9 mouse cellular contexts compared by ENCODE assay signal in the genomic region with DNA sequence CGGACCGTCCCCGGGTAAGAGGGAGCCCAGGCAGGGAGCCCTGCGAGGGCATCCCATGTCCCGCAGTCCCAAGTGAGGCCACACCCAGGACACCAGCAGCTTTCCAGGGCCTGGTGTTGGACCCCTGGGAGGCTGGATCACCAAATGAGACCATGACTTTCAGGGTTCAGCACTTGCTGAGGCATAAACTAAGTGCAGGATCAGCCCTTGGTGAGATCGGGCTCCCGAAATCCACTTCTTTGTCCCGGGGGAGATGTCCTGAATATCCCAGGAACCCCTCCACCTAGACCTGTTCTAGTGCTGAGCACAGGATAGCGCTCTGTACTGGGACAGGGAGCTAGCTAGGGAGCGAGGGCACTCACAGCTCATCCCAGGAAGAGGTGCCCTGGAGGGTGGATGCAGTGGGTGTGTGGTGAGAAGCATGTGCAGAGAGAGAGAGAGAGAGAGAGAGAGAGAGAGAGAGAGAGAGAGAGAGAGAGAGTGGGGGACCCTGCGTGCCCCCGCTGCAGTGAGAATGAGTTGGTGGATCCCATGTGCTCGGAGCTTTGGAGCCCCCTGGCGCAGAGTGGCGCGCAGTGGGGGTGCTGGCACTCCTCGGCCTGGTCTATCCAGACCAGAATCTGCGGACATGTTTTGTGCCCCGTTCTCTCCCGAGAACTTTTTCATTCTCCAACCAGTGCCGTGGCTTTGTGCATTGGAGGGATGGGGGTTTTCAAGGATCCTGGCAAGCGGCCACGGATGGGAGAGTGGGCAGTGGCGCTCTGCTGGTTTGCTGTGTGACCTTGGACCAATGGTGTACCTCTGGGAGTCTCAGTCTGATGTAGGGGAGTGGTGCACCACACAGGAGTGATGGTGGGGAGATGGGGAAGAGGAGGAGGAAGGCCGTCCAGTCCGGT.
DNase-seq lines count a peak whose midpoint lies in the region; ATAC-seq and TF ChIP-seq lines count a peak whose summit lies in the region.
"Had no signal": no experiment of that assay in that cellular context is flagged by ENCODE, and none has a peak within 500 bp of the region (broad histone marks: within the 10 kb centered on the region; RNA-seq: fewer than 3 reads in every experiment).

No protein-coding gene starts in this region.

- no peak for TF ChIP-seq CTCF in testis, adult 2 months (IDR thresholded peaks at IDR 0.05; ENCODE audit: control insufficient read depth, insufficient read depth, insufficient replicate concordance, low read depth, low read length)

- no peaks in the 10 kb centered on the region for H3K27me3 ChIP-seq in testis, adult 2 months (ENCODE audit: control insufficient read depth, insufficient read depth, low read length)
- peaks cover 55% of the 10 kb centered on the region for H3K27me3 ChIP-seq in limb, embryonic 14.5 days (ENCODE audit: control insufficient read depth, insufficient read depth, low read length)

- ATAC-seq in limb, embryonic 14.5 days (ENCODE audit: low FRiP score, low read depth): no peak
- no peak for ATAC-seq in frontal cortex, adult (ENCODE audit: low TSS enrichment)
- no peak for ATAC-seq in granulocyte monocyte progenitor cell, adult 5-6 weeks (replicated peaks; ENCODE audit: poor library complexity, severe bottlenecking)

- H3K27ac ChIP-seq in testis, adult 2 months (ENCODE audit: control insufficient read depth, insufficient read depth, low read depth, low read length): no peak overlapping the region
- H3K27ac ChIP-seq in limb, embryonic 14.5 days (replicated peaks; ENCODE audit: low read depth, low read length): no peak overlapping the region

- H3K9me3 ChIP-seq in limb, embryonic 14.5 days (ENCODE audit: control insufficient read depth, low read length): no peaks in the 10 kb centered on the region

- peak overlapping the region; percentile 56 for H3K9ac ChIP-seq in limb, embryonic 14.5 days (ENCODE audit: low read depth, low read length, severe bottlenecking)

- peak; percentile 24 for DNase-seq in embryo, embryonic 10 days (ENCODE audit: low spot score)
- no peak for DNase-seq in embryo, embryonic 9.5 days (ENCODE audit: extremely low spot score)
- DNase-seq in testis, postnatal 14 days (ENCODE audit: low spot score): no peak
- no peak for DNase-seq in limb, embryonic 14.5 days (ENCODE audit: low spot score)
- no peak for DNase-seq in MN1 (ENCODE audit: low spot score)

- no peak for TF ChIP-seq POLR2A in testis, adult 2 months (IDR thresholded peaks at IDR 0.05; ENCODE audit: control insufficient read depth, low read depth, low read length)
- no peak for TF ChIP-seq POLR2A in limb, embryonic 14.5 days (IDR thresholded peaks at IDR 0.05; ENCODE audit: borderline replicate concordance, extremely low read depth, insufficient read depth, insufficient read length)

- H3K36me3 ChIP-seq in testis, adult 2 months (ENCODE audit: control insufficient read depth, insufficient read depth, low read length): no peaks in the 10 kb centered on the region
- no peaks in the 10 kb centered on the region for H3K36me3 ChIP-seq in limb, embryonic 14.5 days (ENCODE audit: control insufficient read depth, insufficient read depth, low read length)

- peaks cover 15% of the 10 kb centered on the region for H3K4me1 ChIP-seq in testis, adult 2 months (ENCODE audit: control insufficient read depth, insufficient read depth, low read length)
- H3K4me1 ChIP-seq in limb, embryonic 14.5 days (ENCODE audit: control insufficient read depth, insufficient read depth, low read length): peaks cover 15% of the 10 kb centered on the region; the same call in 1 of the 2 replicates

- H3K4me3 ChIP-seq in testis, adult 2 months (ENCODE audit: control insufficient read depth, low read depth, low read length): peak overlapping the region; percentile 23
- H3K4me3 ChIP-seq in limb, embryonic 14.5 days (replicated peaks; ENCODE audit: low read length): peak overlapping the region; percentile 47
- H3K4me3 ChIP-seq: erythroblast, embryonic 14.5 days had no signal

- H3K4me2 ChIP-seq in limb, embryonic 14.5 days (replicated peaks; ENCODE audit: low read depth, low read length, severe bottlenecking): peak overlapping the region; percentile 96

- WGBS in limb, embryonic 14.5 days: 23% methylated on average over 21 of the region's 26 CpGs
